Mouse (Mus musculus): ENCODE results near the gene Banf2. TPM values are rescaled to one million over a fixed set of nuclear protein-coding genes. Genes with fewer than 3 reads are reported as not detected.

Banf2 gene
- polyA plus RNA-seq, 1 experiment from 2014 or later = not detected

DNA sequence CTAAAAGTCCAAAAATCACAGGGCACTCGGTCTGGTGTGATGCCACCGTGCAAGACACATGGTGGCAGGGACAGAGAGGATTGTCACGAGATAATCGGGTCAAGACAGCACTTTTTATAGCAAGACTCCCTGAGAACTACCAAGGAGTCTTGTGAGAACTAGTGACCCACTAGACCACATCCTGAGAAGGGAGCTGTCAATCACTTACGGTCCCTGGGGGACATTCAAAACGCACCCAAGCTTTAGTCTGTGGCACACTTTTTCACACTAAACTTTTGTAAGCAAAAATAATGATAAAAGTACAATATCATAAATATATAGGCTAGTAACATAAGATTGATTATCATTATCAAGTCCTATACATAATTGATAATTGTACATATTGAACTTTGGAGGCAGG, 18.0 kb downstream of the Banf2 start:
- H3K27ac ChIP-seq (replicated peaks in 1 of 2; ENCODE audit: control insufficient read depth in 1 of 2, insufficient read depth in 1 of 2, low read depth in 2 of 2, low read length in 2 of 2) = no peak overlapping the region
- WGBS = 83% methylated on average over 6 of the region's 6 CpGs

DNA sequence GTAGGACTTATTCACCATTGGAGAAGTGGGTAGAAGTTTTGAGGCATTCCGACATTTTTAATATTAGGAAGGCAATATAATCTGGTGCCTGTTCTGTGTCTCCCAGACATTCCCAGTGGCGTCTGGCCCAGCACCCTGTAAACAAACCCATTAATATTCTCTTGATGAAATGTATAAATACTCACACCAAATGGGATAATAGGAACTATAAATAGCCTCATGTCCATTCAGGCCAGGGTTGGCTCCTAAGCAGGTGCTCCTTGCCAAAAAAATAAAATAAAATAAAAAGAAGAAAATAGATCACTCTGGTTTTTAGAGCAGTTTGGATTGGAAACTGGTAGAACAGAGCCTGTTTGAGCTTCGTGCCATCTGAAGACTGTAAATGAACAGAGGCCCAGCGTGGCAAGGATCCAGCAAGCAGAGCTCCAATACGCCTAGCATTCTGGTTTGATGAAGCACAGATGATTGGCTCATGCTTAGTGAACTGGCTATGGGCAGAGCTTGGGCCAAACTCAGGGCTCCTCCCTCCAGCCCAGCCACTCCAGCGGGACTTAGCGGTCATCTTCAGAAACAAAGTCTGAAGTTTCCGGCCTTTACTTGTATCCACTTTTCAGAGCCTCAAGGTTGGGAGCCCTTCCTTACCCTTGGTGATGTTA, 19.7 kb downstream of the Banf2 start:
- H3K9ac ChIP-seq (ENCODE audit: low read length) = no peak overlapping the region
- WGBS = 82% methylated on average over 8 of the region's 8 CpGs
- H3K4me2 ChIP-seq (ENCODE audit: low read length) = no peak overlapping the region
- no peaks in the 10 kb centered on the region for H3K9me3 ChIP-seq (ENCODE audit: control insufficient read depth, low read length)
- 0 out of 2 replicates have a peak, but pooled peaks cover 4% of the 10 kb centered on the region for H3K27me3 ChIP-seq (ENCODE audit: control insufficient read depth, insufficient read depth, low read length)
- no peaks in the 10 kb centered on the region for H3K4me1 ChIP-seq (ENCODE audit: control insufficient read depth in 2 of 2, insufficient read depth in 2 of 2, low read length in 2 of 2)
- H3K27ac ChIP-seq (replicated peaks in 1 of 2; ENCODE audit: control insufficient read depth in 1 of 2, insufficient read depth in 1 of 2, low read depth in 2 of 2, low read length in 2 of 2) = no peak overlapping the region
- no peaks in the 10 kb centered on the region for H3K36me3 ChIP-seq (ENCODE audit: control insufficient read depth, insufficient read depth, low read length)
- H3K4me3 ChIP-seq (ENCODE audit: control insufficient read depth in 1 of 2, insufficient read depth in 1 of 2, low read depth in 1 of 2, low read length in 2 of 2) = no peak overlapping the region
- ATAC-seq (ENCODE audit: insufficient number of reproducible peaks, insufficient read depth, low FRiP score, low read depth) = no peak

More for the DNA sequence above, 18.0 kb downstream of the Banf2 start:
- Histone ChIP-seq H3K9me3 (ENCODE audit: control insufficient read depth, low read length) (no peaks in the 10 kb centered on the region), H3K4me1 (ENCODE audit: control insufficient read depth in 2 of 2, insufficient read depth in 2 of 2, low read length in 2 of 2) (peaks cover 0 to 2% of the 10 kb centered on the region in 2 experiments; a peak in 2 of 4 replicates), H3K4me2 (ENCODE audit: low read length) (no peak overlapping the region), H3K9ac (ENCODE audit: low read length) (no peak overlapping the region), H3K36me3 (ENCODE audit: control insufficient read depth, insufficient read depth, low read length) (no peaks in the 10 kb centered on the region), H3K4me3 (ENCODE audit: control insufficient read depth in 1 of 2, insufficient read depth in 1 of 2, low read depth in 1 of 2, low read length in 2 of 2) (no peak overlapping the region), H3K27me3 (ENCODE audit: control insufficient read depth, insufficient read depth, low read length) (0 out of 2 replicates have a peak, but pooled peaks cover 4% of the 10 kb centered on the region)
- no peak for ATAC-seq (ENCODE audit: insufficient number of reproducible peaks, insufficient read depth, low FRiP score, low read depth)

DNA sequence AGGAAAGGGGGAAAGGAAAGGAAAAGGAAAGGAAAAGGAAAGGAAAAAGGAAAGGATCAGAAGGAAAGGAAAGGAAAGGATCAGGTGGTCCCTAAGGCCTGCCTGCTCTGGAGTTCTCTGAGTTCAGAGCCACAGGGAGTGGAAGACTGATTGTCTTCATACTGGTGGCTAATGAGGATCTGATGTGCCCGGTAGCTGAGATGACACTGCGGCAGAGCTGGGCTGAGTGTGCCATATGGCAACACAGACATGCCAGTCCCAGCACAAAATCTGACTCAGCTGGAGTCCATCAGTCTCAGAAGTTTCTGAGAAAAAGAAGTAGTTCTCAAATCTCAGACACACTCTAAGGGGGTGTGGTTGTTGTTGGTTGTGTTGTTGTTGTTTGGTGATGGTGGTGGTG, 24.9 kb downstream of the Banf2 start:
- Histone ChIP-seq H3K27ac (replicated peaks in 1 of 2; ENCODE audit: control insufficient read depth in 1 of 2, insufficient read depth in 1 of 2, low read depth in 2 of 2, low read length in 2 of 2) (no peak overlapping the region), H3K4me3 (ENCODE audit: control insufficient read depth in 1 of 2, insufficient read depth in 1 of 2, low read depth in 1 of 2, low read length in 2 of 2) (no peak overlapping the region), H3K36me3 (ENCODE audit: control insufficient read depth, insufficient read depth, low read length) (no peaks in the 10 kb centered on the region), H3K4me1 (ENCODE audit: control insufficient read depth in 2 of 2, insufficient read depth in 2 of 2, low read length in 2 of 2) (peaks cover 0 to 3% of the 10 kb centered on the region in 2 experiments; a peak in 2 of 4 replicates), H3K9me3 (ENCODE audit: control insufficient read depth, low read length) (no peaks in the 10 kb centered on the region), H3K4me2 (ENCODE audit: low read length) (no peak overlapping the region), H3K27me3 (ENCODE audit: control insufficient read depth, insufficient read depth, low read length) (0 out of 2 replicates have a peak, but pooled peaks cover 9% of the 10 kb centered on the region), H3K9ac (ENCODE audit: low read length) (no peak overlapping the region)
- 82% methylated on average over 2 of the region's 2 CpGs for WGBS
- no peak for ATAC-seq (ENCODE audit: insufficient number of reproducible peaks, insufficient read depth, low FRiP score, low read depth)

DNA sequence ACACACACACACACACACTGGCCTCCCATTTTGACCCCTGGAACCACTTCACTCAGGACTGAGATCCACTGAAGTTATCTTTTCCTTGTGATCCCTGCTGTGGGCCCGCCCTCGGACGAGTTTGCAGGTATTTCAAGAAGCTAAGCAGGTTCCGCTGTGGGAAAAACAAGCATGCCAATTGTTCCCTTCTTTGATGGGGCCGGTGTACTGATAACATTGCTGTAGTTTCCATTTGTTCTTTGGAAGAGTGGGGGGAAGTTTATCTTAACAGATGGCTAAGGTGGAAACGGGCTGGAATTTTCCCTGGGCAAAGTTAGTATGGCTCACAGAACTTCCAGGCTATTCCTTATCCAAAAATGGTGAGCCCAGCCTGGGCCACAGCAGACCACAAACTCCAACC, 28.8 kb downstream of the Banf2 start:
- no peak overlapping the region for H3K4me2 ChIP-seq (ENCODE audit: low read length)
- no peak overlapping the region for H3K4me3 ChIP-seq (ENCODE audit: control insufficient read depth in 1 of 2, insufficient read depth in 1 of 2, low read depth in 1 of 2, low read length in 2 of 2)
- no peaks in the 10 kb centered on the region for H3K36me3 ChIP-seq (ENCODE audit: control insufficient read depth, insufficient read depth, low read length)
- peaks cover 11% of the 10 kb centered on the region; the same call in 1 of the 2 replicates for H3K27me3 ChIP-seq (ENCODE audit: control insufficient read depth, insufficient read depth, low read length)
- 16% methylated on average over 6 of the region's 6 CpGs for WGBS
- ATAC-seq (ENCODE audit: insufficient number of reproducible peaks, insufficient read depth, low FRiP score, low read depth) = no peak
- peaks cover 0 to 3% of the 10 kb centered on the region in 2 experiments; a peak in 2 of 4 replicates for H3K4me1 ChIP-seq (ENCODE audit: control insufficient read depth in 2 of 2, insufficient read depth in 2 of 2, low read length in 2 of 2)
- no peak overlapping the region for H3K27ac ChIP-seq (replicated peaks in 1 of 2; ENCODE audit: control insufficient read depth in 1 of 2, insufficient read depth in 1 of 2, low read depth in 2 of 2, low read length in 2 of 2)
- H3K9me3 ChIP-seq (ENCODE audit: control insufficient read depth, low read length) = 0 out of 2 replicates have a peak, but pooled peaks cover 3% of the 10 kb centered on the region
- no peak overlapping the region for H3K9ac ChIP-seq (ENCODE audit: low read length)

DNA sequence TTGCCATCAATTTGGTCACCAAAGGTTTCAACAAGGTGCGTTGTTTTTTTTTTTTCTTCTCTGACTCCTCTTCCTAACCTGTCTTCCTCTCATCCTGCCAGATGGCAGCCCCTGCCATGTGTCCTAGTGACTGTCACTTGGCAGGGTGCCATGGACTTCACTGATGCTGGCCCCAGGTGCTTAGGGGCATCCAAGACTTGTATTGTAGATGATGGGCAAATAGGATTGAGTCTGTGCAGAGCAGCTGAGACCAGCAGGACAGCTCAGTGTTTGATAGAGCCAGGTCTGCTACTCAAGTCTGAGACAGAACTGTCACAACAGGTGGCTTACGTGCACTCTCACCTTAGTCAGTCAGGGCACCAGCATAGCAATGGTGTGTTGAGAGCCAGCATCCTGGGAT, 32.6 kb downstream of the Banf2 start:
- no peak overlapping the region for H3K9ac ChIP-seq (ENCODE audit: low read length)
- 0 out of 2 replicates have a peak, but pooled peaks cover 6% of the 10 kb centered on the region for H3K9me3 ChIP-seq (ENCODE audit: control insufficient read depth, low read length)
- H3K27me3 ChIP-seq (ENCODE audit: control insufficient read depth, insufficient read depth, low read length) = peaks cover 5% of the 10 kb centered on the region; the same call in 1 of the 2 replicates
- H3K4me3 ChIP-seq (ENCODE audit: control insufficient read depth in 1 of 2, insufficient read depth in 1 of 2, low read depth in 1 of 2, low read length in 2 of 2) = no peak overlapping the region
- H3K36me3 ChIP-seq (ENCODE audit: control insufficient read depth, insufficient read depth, low read length) = no peaks in the 10 kb centered on the region
- WGBS = 94% methylated on average over 2 of the region's 2 CpGs
- no peak for ATAC-seq (ENCODE audit: insufficient number of reproducible peaks, insufficient read depth, low FRiP score, low read depth)
- no peak overlapping the region for H3K27ac ChIP-seq (replicated peaks in 1 of 2; ENCODE audit: control insufficient read depth in 1 of 2, insufficient read depth in 1 of 2, low read depth in 2 of 2, low read length in 2 of 2)
- no peak overlapping the region for H3K4me2 ChIP-seq (ENCODE audit: low read length)
- peaks cover 0 to 4% of the 10 kb centered on the region in 2 experiments; a peak in 2 of 4 replicates for H3K4me1 ChIP-seq (ENCODE audit: control insufficient read depth in 2 of 2, insufficient read depth in 2 of 2, low read length in 2 of 2)

DNA sequence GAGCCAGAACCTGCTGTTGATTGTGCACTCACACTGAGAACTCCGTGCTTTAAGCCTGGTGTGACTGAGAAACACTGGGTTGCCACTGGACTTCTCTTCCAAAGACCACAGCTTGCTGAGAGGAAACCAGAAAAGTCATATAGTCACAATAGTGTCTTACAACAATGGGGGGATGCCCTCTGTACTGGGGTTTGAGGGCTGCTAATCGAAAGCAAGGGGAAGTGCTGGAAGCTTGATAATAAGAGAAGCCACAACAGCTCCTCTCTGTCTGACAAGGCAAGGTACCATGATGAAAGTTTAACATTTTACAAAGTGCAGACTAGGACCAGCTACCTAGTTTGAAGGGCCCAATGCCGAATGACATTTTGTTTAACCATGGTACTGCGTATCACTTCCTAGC, 36.8 kb downstream of the Banf2 start:
- Histone ChIP-seq H3K4me3 (ENCODE audit: control insufficient read depth in 1 of 2, insufficient read depth in 1 of 2, low read depth in 1 of 2, low read length in 2 of 2) (no peak overlapping the region), H3K4me1 (ENCODE audit: control insufficient read depth in 2 of 2, insufficient read depth in 2 of 2, low read length in 2 of 2) (peaks cover 0 to 4% of the 10 kb centered on the region in 2 experiments; a peak in 2 of 4 replicates), H3K36me3 (ENCODE audit: control insufficient read depth, insufficient read depth, low read length) (no peaks in the 10 kb centered on the region), H3K27me3 (ENCODE audit: control insufficient read depth, insufficient read depth, low read length) (no peaks in the 10 kb centered on the region), H3K27ac (replicated peaks in 1 of 2; ENCODE audit: control insufficient read depth in 1 of 2, insufficient read depth in 1 of 2, low read depth in 2 of 2, low read length in 2 of 2) (no peak overlapping the region), H3K9ac (ENCODE audit: low read length) (no peak overlapping the region), H3K4me2 (ENCODE audit: low read length) (no peak overlapping the region), H3K9me3 (ENCODE audit: control insufficient read depth, low read length) (0 out of 2 replicates have a peak, but pooled peaks cover 6% of the 10 kb centered on the region)
- ATAC-seq (ENCODE audit: insufficient number of reproducible peaks, insufficient read depth, low FRiP score, low read depth) = no peak
- 83% methylated on average over 4 of the region's 4 CpGs for WGBS

DNA sequence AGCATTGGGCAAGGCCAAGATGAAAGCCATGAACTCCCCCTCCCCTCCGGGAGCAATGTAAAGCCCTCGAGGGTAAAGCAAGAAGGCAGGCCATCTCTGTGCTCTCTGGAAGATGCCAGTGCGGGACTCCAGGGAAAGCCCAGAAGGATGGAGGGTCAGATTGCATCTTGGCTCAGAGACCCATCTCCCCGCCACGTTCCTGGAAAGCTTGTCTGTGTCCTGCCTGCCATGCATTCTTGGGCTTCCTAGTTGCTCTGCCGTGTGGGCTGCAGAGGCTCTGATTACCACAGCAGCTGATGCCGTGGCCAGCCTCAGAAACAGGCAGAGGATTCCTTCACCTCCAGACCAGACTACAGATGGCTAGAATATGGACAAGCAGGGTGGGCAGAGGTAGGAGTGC, 37.6 kb downstream of the Banf2 start:
- Histone ChIP-seq H3K27ac (replicated peaks in 1 of 2; ENCODE audit: control insufficient read depth in 1 of 2, insufficient read depth in 1 of 2, low read depth in 2 of 2, low read length in 2 of 2) (no peak overlapping the region), H3K4me3 (ENCODE audit: control insufficient read depth in 1 of 2, insufficient read depth in 1 of 2, low read depth in 1 of 2, low read length in 2 of 2) (no peak overlapping the region), H3K27me3 (ENCODE audit: control insufficient read depth, insufficient read depth, low read length) (no peaks in the 10 kb centered on the region), H3K9me3 (ENCODE audit: control insufficient read depth, low read length) (0 out of 2 replicates have a peak, but pooled peaks cover 6% of the 10 kb centered on the region), H3K4me1 (ENCODE audit: control insufficient read depth in 2 of 2, insufficient read depth in 2 of 2, low read length in 2 of 2) (peaks cover 0 to 4% of the 10 kb centered on the region in 2 experiments; a peak in 2 of 4 replicates), H3K9ac (ENCODE audit: low read length) (no peak overlapping the region), H3K4me2 (ENCODE audit: low read length) (no peak overlapping the region), H3K36me3 (ENCODE audit: control insufficient read depth, insufficient read depth, low read length) (no peaks in the 10 kb centered on the region)
- 39% methylated on average over 7 of the region's 7 CpGs for WGBS
- ATAC-seq (ENCODE audit: insufficient number of reproducible peaks, insufficient read depth, low FRiP score, low read depth) = no peak
